ENCODE assay signal across 8 mouse cellular contexts in the genomic region with DNA sequence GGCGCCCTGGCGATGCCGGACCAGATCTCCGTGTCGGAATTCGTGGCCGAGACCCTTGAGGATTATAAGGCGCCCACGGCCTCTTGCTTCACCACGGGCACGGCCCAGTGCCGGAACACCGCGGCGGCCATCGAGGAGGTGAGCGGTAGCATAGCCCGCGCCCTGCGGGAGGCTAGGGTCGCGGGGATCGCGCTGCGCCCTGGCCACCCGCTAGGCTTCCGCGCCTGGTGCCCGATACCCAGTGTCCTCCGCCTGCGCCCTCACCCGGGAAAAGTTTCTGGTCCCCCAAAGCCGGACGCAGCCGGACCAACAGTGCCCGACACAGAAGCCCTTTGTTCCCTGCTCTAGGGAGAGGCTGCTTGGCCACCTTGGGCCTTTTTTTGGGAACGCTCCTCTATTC.
DNase-seq lines count a peak whose midpoint lies in the region; ATAC-seq lines count a peak whose summit lies in the region.
"Not testable (repeated sequence)": the region's sequence is repeated elsewhere in the genome, so short reads cannot be mapped to it uniquely, and the experiment has no call there.

No protein-coding gene starts in this region.

- peak overlapping the region; percentile 54 for H3K9ac ChIP-seq in embryonic facial prominence, embryonic 14.5 days (ENCODE audit: low read depth, low read length)
- peak overlapping the region; percentile 62 for H3K9ac ChIP-seq in hindbrain, embryonic 13.5 days
- H3K9ac ChIP-seq in neural tube, embryonic 15.5 days (replicated peaks) = 0 out of 2 replicates have a peak overlapping the region, but pooled peaks have one; percentile 26

- peak overlapping the region; percentile 41 for H3K4me3 ChIP-seq in embryonic facial prominence, embryonic 14.5 days (ENCODE audit: low read depth, low read length)
- H3K4me3 ChIP-seq in hindbrain, embryonic 13.5 days = peak overlapping the region; percentile 45
- H3K4me3 ChIP-seq in limb, embryonic 10.5 days = peak overlapping the region; percentile 58
- H3K4me3 ChIP-seq in neural tube, embryonic 15.5 days (replicated peaks) = peak overlapping the region; percentile 42

- not testable (repeated sequence) for H3K27me3 ChIP-seq in embryonic facial prominence, embryonic 14.5 days (replicated peaks; ENCODE audit: control insufficient read depth, insufficient read depth, low read length); hindbrain, embryonic 13.5 days; limb, embryonic 10.5 days (ENCODE audit: low read depth, poor library complexity, severe bottlenecking); neural tube, embryonic 15.5 days (replicated peaks)

- ATAC-seq in embryonic facial prominence, embryonic 14.5 days (ENCODE audit: low read depth); hindbrain, embryonic 13.5 days (ENCODE audit: low FRiP score); neural tube, embryonic 15.5 days (ENCODE audit: low FRiP score): not testable (repeated sequence)

- H3K4me2 ChIP-seq in embryonic facial prominence, embryonic 14.5 days (ENCODE audit: low read depth, low read length) = peak overlapping the region; percentile 35; the same call in 1 of the 2 replicates
- peak overlapping the region; percentile 50 for H3K4me2 ChIP-seq in hindbrain, embryonic 13.5 days
- H3K4me2 ChIP-seq in neural tube, embryonic 15.5 days = peak overlapping the region; percentile 50

- not testable (repeated sequence) for H3K4me1 ChIP-seq in embryonic facial prominence, embryonic 14.5 days (ENCODE audit: control insufficient read depth, insufficient read depth, low read length); hindbrain, embryonic 13.5 days (replicated peaks); limb, embryonic 10.5 days; neural tube, embryonic 15.5 days

- not testable (repeated sequence) for H3K36me3 ChIP-seq in embryonic facial prominence, embryonic 14.5 days (ENCODE audit: control insufficient read depth, insufficient read depth, low read length); hindbrain, embryonic 13.5 days; limb, embryonic 10.5 days; neural tube, embryonic 15.5 days

- H3K27ac ChIP-seq in embryonic facial prominence, embryonic 14.5 days (replicated peaks; ENCODE audit: low read depth, low read length); hindbrain, embryonic 13.5 days; neural tube, embryonic 15.5 days (replicated peaks): not testable (repeated sequence)
- H3K27ac ChIP-seq in limb, embryonic 10.5 days = peak overlapping the region; percentile 81

- peak; percentile 1 to 15 for DNase-seq in adrenal gland, adult 18-20 months (ENCODE audit: low spot score in 2 of 2)
- not testable (repeated sequence) for DNase-seq in embryonic facial prominence, embryonic 14.5 days (ENCODE audit: low spot score)
- DNase-seq in heart, adult 18-20 months = peak; percentile 1 to 2
- peak; percentile 43 for DNase-seq in limb, embryonic 10.5 days (ENCODE audit: low spot score)
- DNase-seq in lung, postnatal 4 days = peak; percentile 3 to 21
- peak; percentile 2 for DNase-seq in urinary bladder, postnatal 14 days (ENCODE audit: low spot score)

- not testable (repeated sequence) for H3K9me3 ChIP-seq in embryonic facial prominence, embryonic 14.5 days (ENCODE audit: control insufficient read depth, low read length); hindbrain, embryonic 13.5 days; limb, embryonic 10.5 days (replicated peaks); neural tube, embryonic 15.5 days (replicated peaks)

- 20% methylated on average over 1 of the region's 37 CpGs for WGBS in embryonic facial prominence, embryonic 14.5 days
- 4% methylated on average over 37 of the region's 37 CpGs for WGBS in hindbrain, embryonic 13.5 days
- 1% methylated on average over 37 of the region's 37 CpGs for WGBS in limb, embryonic 10.5 days
- under 1% methylated on average over 33 of the region's 37 CpGs for WGBS in neural tube, embryonic 15.5 days
